Mouse (Mus musculus): ENCODE results near the gene Cog5. TPM values are rescaled to one million over a fixed set of nuclear protein-coding genes. Genes with fewer than 3 reads are reported as not detected.

Gene Cog5
- total and polyA plus RNA-seq, 3 experiments = 27.1 to 28.4 TPM; not detected in 1

DNA sequence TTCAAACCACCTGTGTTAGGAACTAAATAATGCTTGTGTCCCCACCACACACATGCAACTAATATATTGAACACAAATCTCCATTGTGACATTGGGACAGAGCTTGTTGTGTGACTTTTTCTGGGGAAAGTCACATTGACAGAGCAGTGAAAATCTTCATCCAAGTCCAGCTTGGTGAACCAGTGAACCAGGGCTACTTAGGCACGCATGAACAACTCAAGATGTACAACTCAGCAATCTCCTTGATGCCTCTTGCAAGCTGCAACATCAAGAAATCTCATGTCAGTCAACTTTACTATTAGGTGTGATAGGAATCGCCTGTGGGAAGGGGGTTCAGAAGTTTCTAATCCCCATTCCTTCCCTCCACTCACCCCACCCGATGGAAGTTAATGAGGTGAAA, 169.0 kb downstream of the Cog5 start:
- H3K27ac ChIP-seq (ENCODE audit: control insufficient read depth, low read depth, low read length) = no peak overlapping the region
- no peaks in the 10 kb centered on the region for H3K36me3 ChIP-seq (ENCODE audit: control insufficient read depth in 1 of 2, insufficient read depth in 2 of 2, low read length in 2 of 2)
- TF ChIP-seq E2F4 (IDR thresholded peaks at IDR 0.05; ENCODE audit: borderline replicate concordance, low read depth, low read length) = no peak
- no peak for TF ChIP-seq NRF1 (IDR thresholded peaks at IDR 0.05; ENCODE audit: insufficient read depth, low read depth, low read length, poor library complexity, severe bottlenecking)
- no peak for TF ChIP-seq RCOR1 (IDR thresholded peaks at IDR 0.05; ENCODE audit: low read depth, low read length)

DNA sequence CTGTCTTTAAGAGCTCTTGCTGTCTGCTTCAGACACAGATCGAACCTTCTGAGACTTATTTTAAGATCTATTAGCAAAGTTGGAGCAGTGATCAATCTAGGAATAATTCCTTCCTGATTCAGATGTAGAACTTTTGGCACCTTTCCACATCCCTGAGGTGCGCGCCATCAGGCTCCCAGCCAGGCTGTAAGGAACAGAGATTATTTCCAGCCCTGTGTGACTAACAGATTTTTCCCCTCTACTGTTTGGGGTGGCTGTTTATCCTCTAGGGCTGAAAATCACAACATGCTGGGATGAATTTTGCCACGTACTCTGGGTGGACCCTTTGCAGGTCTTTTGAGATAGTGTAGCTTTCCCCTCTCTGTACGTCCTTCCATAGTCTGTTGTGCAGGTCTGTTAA, 170.2 kb downstream of the Cog5 start:
- DNase-seq (ENCODE audit: low read depth, low spot score) = no peak
- H3K27me3 ChIP-seq (ENCODE audit: control insufficient read depth in 1 of 2, insufficient read depth in 2 of 2, low read length in 2 of 2) = no peaks in the 10 kb centered on the region
- H3K27ac ChIP-seq (ENCODE audit: control insufficient read depth, low read depth, low read length) = no peak overlapping the region
- no peaks in the 10 kb centered on the region for H3K36me3 ChIP-seq (ENCODE audit: control insufficient read depth in 1 of 2, insufficient read depth in 2 of 2, low read length in 2 of 2)
- no peaks in the 10 kb centered on the region for H3K79me2 ChIP-seq (ENCODE audit: control insufficient read depth, insufficient read depth, low read length, poor library complexity)
- H3K4me1 ChIP-seq (ENCODE audit: control insufficient read depth in 1 of 2, insufficient read depth in 2 of 2, low read length in 2 of 2) = no peaks in the 10 kb centered on the region
- no peak overlapping the region for H3K4me3 ChIP-seq (ENCODE audit: control insufficient read depth in 1 of 2, insufficient read depth in 1 of 2, low read depth in 2 of 2, low read length in 2 of 2)
- TF ChIP-seq USF1 (IDR thresholded peaks at IDR 0.05; ENCODE audit: low read depth, low read length) (no peak), ZNF384 (IDR thresholded peaks at IDR 0.05; ENCODE audit: low read depth, low read length) (no peak), USF2 (IDR thresholded peaks at IDR 0.05; ENCODE audit: borderline replicate concordance in 1 of 2, insufficient read depth in 1 of 2, low read depth in 1 of 2, low read length in 2 of 2) (no peak), POLR2AphosphoS2 (IDR thresholded peaks at IDR 0.05; ENCODE audit: low read length) (no peak), ZMIZ1 (IDR thresholded peaks at IDR 0.05; ENCODE audit: low read depth, low read length) (no peak), SIN3A (IDR thresholded peaks at IDR 0.05; ENCODE audit: low read length) (no peak), MEF2A (IDR thresholded peaks at IDR 0.05; ENCODE audit: extremely low read depth, insufficient replicate concordance, low read depth, low read length, poor library complexity, severe bottlenecking) (no peak), MYC (IDR thresholded peaks at IDR 0.05; ENCODE audit: low read depth, low read length) (no peak)
- no peak overlapping the region for H3K9ac ChIP-seq (ENCODE audit: control insufficient read depth, low read depth, low read length, poor library complexity, severe bottlenecking)
- no peaks in the 10 kb centered on the region for H3K9me3 ChIP-seq (replicated peaks; ENCODE audit: insufficient read depth, low read length)

More for the DNA sequence above, 169.0 kb downstream of the Cog5 start:
- DNase-seq (ENCODE audit: low read depth, low spot score) = no peak
- Histone ChIP-seq H3K79me2 (ENCODE audit: control insufficient read depth, insufficient read depth, low read length, poor library complexity) (no peaks in the 10 kb centered on the region), H3K4me1 (ENCODE audit: control insufficient read depth in 1 of 2, insufficient read depth in 2 of 2, low read length in 2 of 2) (no peaks in the 10 kb centered on the region), H3K9me3 (replicated peaks; ENCODE audit: insufficient read depth, low read length) (no peaks in the 10 kb centered on the region), H3K27me3 (ENCODE audit: control insufficient read depth in 1 of 2, insufficient read depth in 2 of 2, low read length in 2 of 2) (no peaks in the 10 kb centered on the region), H3K9ac (ENCODE audit: control insufficient read depth, low read depth, low read length, poor library complexity, severe bottlenecking) (no peak overlapping the region), H3K4me3 (ENCODE audit: control insufficient read depth in 1 of 2, insufficient read depth in 1 of 2, low read depth in 2 of 2, low read length in 2 of 2) (no peak overlapping the region)

DNA sequence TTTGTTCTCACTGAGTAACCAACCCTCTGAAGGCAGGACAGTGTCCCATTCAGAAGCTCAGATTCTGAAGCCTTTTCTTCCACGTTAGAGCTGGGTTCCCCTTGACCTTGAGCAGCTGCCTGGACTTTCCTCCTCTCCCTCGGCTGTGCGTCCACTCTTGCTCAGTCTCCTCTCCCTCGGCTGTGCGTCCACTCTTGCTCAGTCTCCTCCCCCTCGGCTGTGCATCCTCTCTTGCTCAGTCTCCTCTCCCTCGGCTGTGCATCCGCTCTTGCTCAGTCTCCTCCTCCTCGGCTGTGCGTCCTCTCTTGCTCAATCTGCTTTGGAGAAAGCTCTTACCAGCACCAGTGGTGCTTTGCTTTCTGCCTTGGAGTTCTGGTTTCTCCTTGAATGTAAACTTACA, 171.2 kb downstream of the Cog5 start:
- TF ChIP-seq MAX (IDR thresholded peaks at IDR 0.05; ENCODE audit: low read length) = no peak
- TF ChIP-seq ZKSCAN1 (IDR thresholded peaks at IDR 0.05; ENCODE audit: low read depth, low read length) = no peak
- no peak for TF ChIP-seq TCF12 (IDR thresholded peaks at IDR 0.05; ENCODE audit: low read depth, low read length)
- TF ChIP-seq RAD21 (IDR thresholded peaks at IDR 0.05; ENCODE audit: low read depth, low read length) = no peak
- no peak for TF ChIP-seq SIN3A (IDR thresholded peaks at IDR 0.05; ENCODE audit: low read length)
- TF ChIP-seq JUND (IDR thresholded peaks at IDR 0.05; ENCODE audit: low read depth, low read length) = no peak
- no peak for TF ChIP-seq ZMIZ1 (IDR thresholded peaks at IDR 0.05; ENCODE audit: low read depth, low read length)
- no peak for TF ChIP-seq BHLHE40 (IDR thresholded peaks at IDR 0.05; ENCODE audit: borderline replicate concordance, low read depth, low read length)
- TF ChIP-seq HCFC1 (IDR thresholded peaks at IDR 0.05; ENCODE audit: low read depth, low read length) = no peak
- TF ChIP-seq KAT2A (conservative IDR thresholded peaks at IDR 0.05; ENCODE audit: low read depth, low read length) = no peak
- no peak for TF ChIP-seq GATA1 (IDR thresholded peaks at IDR 0.05; ENCODE audit: low read depth, low read length)
- no peak for TF ChIP-seq MYC (IDR thresholded peaks at IDR 0.05; ENCODE audit: low read depth, low read length)
- no peak for TF ChIP-seq MEF2A (IDR thresholded peaks at IDR 0.05; ENCODE audit: extremely low read depth, insufficient replicate concordance, low read depth, low read length, poor library complexity, severe bottlenecking)
- TF ChIP-seq ZNF384 (IDR thresholded peaks at IDR 0.05; ENCODE audit: low read depth, low read length) = no peak
- TF ChIP-seq CTCF (IDR thresholded peaks at IDR 0.05 in 2 of 3, conservative IDR thresholded peaks at IDR 0.05 in 1 of 3; ENCODE audit: control insufficient read depth in 1 of 3, insufficient read depth in 1 of 3, low read depth in 2 of 3, low read length in 3 of 3, poor library complexity in 1 of 3, severe bottlenecking in 1 of 3) = no peak
- TF ChIP-seq TAL1 (IDR thresholded peaks at IDR 0.05; ENCODE audit: low read length) = no peak
- Histone ChIP-seq H3K36me3 (ENCODE audit: control insufficient read depth in 1 of 2, insufficient read depth in 2 of 2, low read length in 2 of 2) (no peaks in the 10 kb centered on the region), H3K4me1 (ENCODE audit: control insufficient read depth in 1 of 2, insufficient read depth in 2 of 2, low read length in 2 of 2) (no peaks in the 10 kb centered on the region), H3K9ac (ENCODE audit: control insufficient read depth, low read depth, low read length, poor library complexity, severe bottlenecking) (no peak overlapping the region), H3K27me3 (ENCODE audit: control insufficient read depth in 1 of 2, insufficient read depth in 2 of 2, low read length in 2 of 2) (no peaks in the 10 kb centered on the region), H3K9me3 (replicated peaks; ENCODE audit: insufficient read depth, low read length) (no peaks in the 10 kb centered on the region), H3K27ac (ENCODE audit: control insufficient read depth, low read depth, low read length) (no peak overlapping the region), H3K4me3 (ENCODE audit: control insufficient read depth in 1 of 2, insufficient read depth in 1 of 2, low read depth in 2 of 2, low read length in 2 of 2) (no peak overlapping the region), H3K79me2 (ENCODE audit: control insufficient read depth, insufficient read depth, low read length, poor library complexity) (no peaks in the 10 kb centered on the region)
- no peak for DNase-seq (ENCODE audit: low read depth, low spot score)
